Mouse (Mus musculus) E14TG2a.4 (cell line): Measurements from ENCODE around the gene C1qtnf12.

Experiments
- CTCF ChIP-seq: conservative IDR thresholded peaks from 2 replicates; pipeline ENCODE4 v1.5.1; 2014; ENCODE audit warnings: low read length
- NANOG ChIP-seq: IDR thresholded peaks from 2 replicates; pipeline ENCODE4 v1.6.1; 2014; ENCODE audit warnings: borderline replicate concordance, low read length, mixed read lengths
- POU5F1 ChIP-seq: IDR thresholded peaks from 2 replicates; pipeline ENCODE4 v1.6.1; 2014; ENCODE audit warnings: low read length, borderline replicate concordance

- TF ChIP-seq CTCF: no peak
- no peak for TF ChIP-seq NANOG
- no peak for TF ChIP-seq POU5F1
Observed at GRCm38 (mm10) chr4:155993606-155994005, 31.5 kb downstream of the C1qtnf12 start.
